Mouse (Mus musculus) mouse embryonic stem cell (cell line): ENCODE data around the gene Celsr2.

Source experiments
- in situ Hi-C, 2 experiments: fragments of 300-500 bp; cut with MboI; formaldehyde crosslinking; loops; 1 replicate in 1 of 2; 3 replicates in 1 of 2; pipeline ENCODE4 v1.14.3; 2019 to 2020; ENCODE audit warnings: low sequenced_read_pairs in 2 of 2, low pct_unique_long_range_greater_than_20kb in 1 of 2, mixed read lengths in 1 of 2; ENCODE audit not compliant: unreplicated experiment in 1 of 2

Celsr2 gene

GRCm38 (mm10) chr3:108342185-108342584 lies 73.2 kb downstream of the Celsr2 start:
- in situ Hi-C loops, result no loop called here

GRCm38 (mm10) chr3:108341040-108341439 lies 74.3 kb downstream of the Celsr2 start:
- in situ Hi-C loops, result no loop called here
